Mouse (Mus musculus) c-Kit-positive CD71-negative TER-119-negative erythroid progenitor cells, embryonic 14.5 days (primary cell): ENCODE results near the gene Kdm7a.
A peak's percentile ranks its signal among the peaks of the same experiment; 100 is the strongest.

Experiments used
- DNase-seq: peaks from one replicate; pipeline ENCODE4 v3.0.0-alpha.2; 2013; ENCODE audit warnings: low read depth

Kdm7a gene

GRCm38 (mm10) chr6:39206581-39207461, at the start of gene Kdm7a:
TSS of gene Kdm7a (minus strand) at chr6:39206789.
- DNase-seq = peak; percentile 45

- no peak for DNase-seq
Measured at GRCm38 (mm10) chr6:39255271-39255670, 48.7 kb upstream of the Kdm7a start.

GRCm38 (mm10) chr6:39250055-39250454, 43.5 kb upstream of the Kdm7a start:
- no peak for DNase-seq

GRCm38 (mm10) chr6:39249176-39249770, 42.7 kb upstream of the Kdm7a start:
- DNase-seq = no peak

- DNase-seq = no peak
Measured at GRCm38 (mm10) chr6:39244066-39244465, 37.5 kb upstream of the Kdm7a start.

GRCm38 (mm10) chr6:39243511-39243961, 36.9 kb upstream of the Kdm7a start:
- DNase-seq = no peak

- no peak for DNase-seq
Measured at GRCm38 (mm10) chr6:39242718-39243471, 36.3 kb upstream of the Kdm7a start.

GRCm38 (mm10) chr6:39241421-39241891, 34.9 kb upstream of the Kdm7a start:
- DNase-seq = no peak

- no peak for DNase-seq
Measured at GRCm38 (mm10) chr6:39240956-39241355, 34.4 kb upstream of the Kdm7a start.

- no peak for DNase-seq
Measured at GRCm38 (mm10) chr6:39237887-39238286, 31.3 kb upstream of the Kdm7a start.

- no peak for DNase-seq
Measured at GRCm38 (mm10) chr6:39232617-39233016, 26.0 kb upstream of the Kdm7a start.

GRCm38 (mm10) chr6:39230664-39231063, 24.1 kb upstream of the Kdm7a start:
- DNase-seq = peak; percentile 31

- DNase-seq = no peak
Measured at GRCm38 (mm10) chr6:39226610-39226955, 20.0 kb upstream of the Kdm7a start.

GRCm38 (mm10) chr6:39225876-39226609, 19.5 kb upstream of the Kdm7a start:
- no peak for DNase-seq

- DNase-seq = no peak
Measured at GRCm38 (mm10) chr6:39223328-39223885, 16.8 kb upstream of the Kdm7a start.

- no peak for DNase-seq
Measured at GRCm38 (mm10) chr6:39222487-39222886, 15.9 kb upstream of the Kdm7a start.

GRCm38 (mm10) chr6:39217961-39218360, 11.4 kb upstream of the Kdm7a start:
- no peak for DNase-seq

GRCm38 (mm10) chr6:39217138-39217537, 10.5 kb upstream of the Kdm7a start:
- no peak for DNase-seq

- no peak for DNase-seq
Measured at GRCm38 (mm10) chr6:39214949-39215606, 8.5 kb upstream of the Kdm7a start.

- no peak for DNase-seq
Measured at GRCm38 (mm10) chr6:39209677-39210076, 3.1 kb upstream of the Kdm7a start.

- no peak for DNase-seq
Measured at GRCm38 (mm10) chr6:39208181-39208580, 1.6 kb upstream of the Kdm7a start.
